Mouse (Mus musculus): Measurements from ENCODE around the gene Cttnbp2nl.

Cttnbp2nl gene

GRCm38 (mm10) chr3:105058627-105059513 is 5.9 kb upstream of the Cttnbp2nl start:
- peak; percentile 80 for DNase-seq

- no peak for DNase-seq
Measured at GRCm38 (mm10) chr3:105055666-105056065, 2.7 kb upstream of the Cttnbp2nl start.

GRCm38 (mm10) chr3:105054952-105055351 is 2.0 kb upstream of the Cttnbp2nl start:
- no peak for DNase-seq

- DNase-seq = no peak
Measured at GRCm38 (mm10) chr3:105053698-105054001, 704 bp upstream of the Cttnbp2nl start.

- no peak for DNase-seq
Measured at GRCm38 (mm10) chr3:105052171-105052936, 592 bp downstream of the Cttnbp2nl start.

- DNase-seq = no peak
Measured at GRCm38 (mm10) chr3:105051103-105051502, 1.8 kb downstream of the Cttnbp2nl start.

- DNase-seq = no peak
Measured at GRCm38 (mm10) chr3:105049848-105050247, 3.1 kb downstream of the Cttnbp2nl start.

GRCm38 (mm10) chr3:105047616-105048015 is 5.3 kb downstream of the Cttnbp2nl start:
- DNase-seq = no peak

GRCm38 (mm10) chr3:105046870-105047269 is 6.1 kb downstream of the Cttnbp2nl start:
- DNase-seq = no peak

- no peak for DNase-seq
Measured at GRCm38 (mm10) chr3:105043746-105044145, 9.2 kb downstream of the Cttnbp2nl start.

- no peak for DNase-seq
Measured at GRCm38 (mm10) chr3:105040983-105041625, 11.8 kb downstream of the Cttnbp2nl start.

GRCm38 (mm10) chr3:105040002-105040401 is 12.9 kb downstream of the Cttnbp2nl start:
- DNase-seq = no peak

- DNase-seq = no peak
Measured at GRCm38 (mm10) chr3:105037240-105037770, 15.6 kb downstream of the Cttnbp2nl start.

- no peak for DNase-seq
Measured at GRCm38 (mm10) chr3:105036281-105036847, 16.6 kb downstream of the Cttnbp2nl start.

GRCm38 (mm10) chr3:105023371-105024005 is 29.5 kb downstream of the Cttnbp2nl start:
- no peak for DNase-seq

GRCm38 (mm10) chr3:105019826-105020692 is 32.9 kb downstream of the Cttnbp2nl start:
- no peak for DNase-seq

- no peak for DNase-seq
Measured at GRCm38 (mm10) chr3:105018783-105019105, 34.2 kb downstream of the Cttnbp2nl start.

- DNase-seq = no peak
Measured at GRCm38 (mm10) chr3:105018085-105018782, 34.7 kb downstream of the Cttnbp2nl start.

GRCm38 (mm10) chr3:105017314-105017713 is 35.6 kb downstream of the Cttnbp2nl start:
- DNase-seq = no peak

- DNase-seq = no peak
Measured at GRCm38 (mm10) chr3:105016204-105016603, 36.7 kb downstream of the Cttnbp2nl start.

GRCm38 (mm10) chr3:105014908-105015307 is 38.0 kb downstream of the Cttnbp2nl start:
- DNase-seq = no peak
